Mouse (Mus musculus) heart, adult 2 months (tissue): ENCODE results near the gene Dixdc1. TPM values are rescaled to one million over a fixed set of nuclear protein-coding genes. Genes with fewer than 3 reads are reported as not detected.

Experiments used
- DNase-seq, 2 experiments: peaks; one replicate each; pipeline ENCODE4 v3.0.0; 2021
- H3K27ac ChIP-seq: fragments of 200-600 bp; 2 replicates; pipeline ENCODE4 v1.8.1; 2022
- H3K27me3 ChIP-seq: fragments of 200-500 bp; 2 replicates; pipeline ENCODE4 v1.6.1; 2012; ENCODE audit warnings: mild to moderate bottlenecking, low read length, inconsistent platforms, mixed read lengths; ENCODE audit not compliant: control insufficient read depth, insufficient read depth
- H3K36me3 ChIP-seq: fragments of 200-500 bp; 2 replicates; pipeline ENCODE4 v1.6.1; 2012; ENCODE audit warnings: low read length, inconsistent platforms; ENCODE audit not compliant: control insufficient read depth, insufficient read depth
- H3K4me1 ChIP-seq: fragments of 200-500 bp; 2 replicates; pipeline ENCODE4 v1.6.1; 2011; ENCODE audit warnings: low read length; ENCODE audit not compliant: control insufficient read depth, insufficient read depth
- H3K4me3 ChIP-seq: fragments of 200-600 bp; 2 replicates; pipeline ENCODE4 v1.8.1; 2022
- H3K79me2 ChIP-seq: fragments of 200-500 bp; replicated peaks from 2 replicates; pipeline ENCODE4 v1.6.1; 2012; ENCODE audit warnings: mild to moderate bottlenecking, inconsistent platforms, low read length, moderate library complexity, mixed read lengths; ENCODE audit not compliant: control insufficient read depth, insufficient read depth
- H3K9ac ChIP-seq: fragments of 200-500 bp; 2 replicates; pipeline ENCODE4 v1.6.1; 2012; ENCODE audit warnings: low read depth, mild to moderate bottlenecking, control low read depth, inconsistent platforms, low read length, mixed read lengths
- CTCF ChIP-seq: fragments of 200-600 bp; IDR thresholded peaks from 2 replicates; pipeline ENCODE4 v1.8.1; 2022; ENCODE audit warnings: antibody characterized with exemption, mild to moderate bottlenecking, moderate library complexity
- EP300 ChIP-seq: fragments of 200-500 bp; IDR thresholded peaks from 2 replicates; pipeline ENCODE4 v1.6.1; 2011; ENCODE audit warnings: low read depth, low read length, control low read depth; ENCODE audit not compliant: insufficient read depth
- POLR2A ChIP-seq: fragments of 200-500 bp; IDR thresholded peaks from 2 replicates; pipeline ENCODE4 v1.6.1; 2011; ENCODE audit warnings: mild to moderate bottlenecking, low read depth, low read length, control low read depth; ENCODE audit not compliant: insufficient read depth
- WGBS: fragments of 180-500 bp; shearing (Covaris S2); methylation state at CpG from one replicate; pipeline ENCODE4 v1.1.7; 2018; 5-methylcytosine and 5-hydroxymethylcytosine counted together
- intact Hi-C: fragments of 180-260 bp; cut with DNase I; formaldehyde crosslinking; loops from one replicate; pipeline ENCODE4 v1.15.1; 2025
- polyA plus RNA-seq: library from polyadenylated mRNA; depleted of rRNA; stranded (reverse); fragments of >200 nt; gene quantifications from 2 replicates; pipeline ENCODE4 v1.2.3, GENCODE M21; 2012
- total RNA-seq, 2 experiments: library from RNA; stranded (reverse); gene quantifications; 2 replicates each; pipeline ENCODE4 v1.2.3; 2021

The Dixdc1 gene
- total and polyA plus RNA-seq, 3 experiments: 2.6 to 5.4 (median 3.4) TPM

DNA sequence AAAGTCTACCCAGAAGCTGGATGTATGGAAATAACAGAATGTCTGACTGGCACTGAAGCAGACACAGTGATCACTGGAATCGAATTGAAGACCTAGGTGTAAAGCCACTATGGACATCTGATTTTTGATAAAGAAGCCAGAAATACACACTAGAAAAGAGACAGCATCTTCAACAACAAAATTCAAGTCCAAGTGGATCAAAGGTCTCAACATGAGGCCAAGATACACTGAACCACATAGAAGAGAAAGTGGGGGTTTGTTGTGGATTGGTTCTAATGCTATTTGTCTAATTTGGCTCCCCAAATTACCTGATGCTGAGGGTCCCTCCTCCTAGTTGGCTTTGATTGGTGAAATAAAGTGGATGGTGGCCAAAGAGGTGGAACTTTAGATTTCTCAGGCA, 59.9 kb downstream of the Dixdc1 start:
- DNase-seq: no peak
- Histone ChIP-seq H3K27me3 (no peaks in the 10 kb centered on the region), H3K4me3 (no peak overlapping the region), H3K4me1 (no peaks in the 10 kb centered on the region), H3K9ac (no peak overlapping the region), H3K27ac (no peak overlapping the region), H3K36me3 (no peaks in the 10 kb centered on the region; the same call in 1 of the 2 replicates), H3K79me2 (no peaks in the 10 kb centered on the region)
- WGBS: 54% methylated on average over 1 of the region's 1 CpGs
- TF ChIP-seq EP300 (no peak), CTCF (no peak), POLR2A (no peak)
- intact Hi-C loops: no loop called here

DNA sequence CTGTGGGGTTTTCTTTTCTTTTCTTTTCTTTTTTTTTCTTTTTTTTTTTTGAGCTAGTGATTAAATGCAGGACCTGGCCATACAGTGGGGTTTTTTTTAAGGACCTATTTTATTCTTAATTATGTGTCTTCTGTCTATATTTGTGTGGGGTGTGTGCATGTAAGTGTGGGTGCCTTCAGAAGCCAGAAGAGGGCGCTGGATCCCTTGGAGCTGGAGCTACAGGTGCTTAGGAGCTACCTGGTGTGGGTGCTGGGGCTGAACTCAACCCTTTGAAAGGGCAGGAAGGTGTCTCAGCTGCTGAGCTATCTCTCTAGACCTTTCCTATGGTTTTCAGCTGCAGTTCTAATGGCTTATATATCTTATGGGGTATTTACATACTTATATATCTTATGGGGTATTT, 64.5 kb downstream of the Dixdc1 start:
- H3K4me3 ChIP-seq: no peak overlapping the region
- no peaks in the 10 kb centered on the region for H3K79me2 ChIP-seq
- no peak overlapping the region for H3K27ac ChIP-seq
- TF ChIP-seq CTCF (0 out of 2 replicates have a peak, but pooled peaks have one; percentile 3), EP300 (no peak), POLR2A (no peak)
- DNase-seq: no peak
- no peaks in the 10 kb centered on the region for H3K4me1 ChIP-seq
- no peak overlapping the region for H3K9ac ChIP-seq
- no peaks in the 10 kb centered on the region; the same call in 1 of the 2 replicates for H3K36me3 ChIP-seq
- no peaks in the 10 kb centered on the region for H3K27me3 ChIP-seq
- 27% methylated on average over 1 of the region's 1 CpGs for WGBS
- intact Hi-C loops: loop anchor here (5.0 kb wide), 1 partner anchor 212 kb away; no protein-coding TSS in a partner anchor

- Histone ChIP-seq H3K36me3 (no peaks in the 10 kb centered on the region), H3K27me3 (no peaks in the 10 kb centered on the region), H3K4me1 (no peaks in the 10 kb centered on the region), H3K27ac (no peak overlapping the region), H3K4me3 (no peak overlapping the region), H3K79me2 (no peaks in the 10 kb centered on the region), H3K9ac (no peak overlapping the region)
- TF ChIP-seq EP300 (no peak), CTCF (peak; percentile 87), POLR2A (no peak)
- peak; percentile 50 to 64 for DNase-seq
- 24% methylated on average over 5 of the region's 5 CpGs for WGBS
- intact Hi-C loops: loop anchor here (5.0 kb wide), 1 partner anchor 208 kb away; no protein-coding TSS in a partner anchor
These were observed 68.6 kb downstream of the Dixdc1 start for GRCm38 (mm10) chr9:50670690-50671089.

DNA sequence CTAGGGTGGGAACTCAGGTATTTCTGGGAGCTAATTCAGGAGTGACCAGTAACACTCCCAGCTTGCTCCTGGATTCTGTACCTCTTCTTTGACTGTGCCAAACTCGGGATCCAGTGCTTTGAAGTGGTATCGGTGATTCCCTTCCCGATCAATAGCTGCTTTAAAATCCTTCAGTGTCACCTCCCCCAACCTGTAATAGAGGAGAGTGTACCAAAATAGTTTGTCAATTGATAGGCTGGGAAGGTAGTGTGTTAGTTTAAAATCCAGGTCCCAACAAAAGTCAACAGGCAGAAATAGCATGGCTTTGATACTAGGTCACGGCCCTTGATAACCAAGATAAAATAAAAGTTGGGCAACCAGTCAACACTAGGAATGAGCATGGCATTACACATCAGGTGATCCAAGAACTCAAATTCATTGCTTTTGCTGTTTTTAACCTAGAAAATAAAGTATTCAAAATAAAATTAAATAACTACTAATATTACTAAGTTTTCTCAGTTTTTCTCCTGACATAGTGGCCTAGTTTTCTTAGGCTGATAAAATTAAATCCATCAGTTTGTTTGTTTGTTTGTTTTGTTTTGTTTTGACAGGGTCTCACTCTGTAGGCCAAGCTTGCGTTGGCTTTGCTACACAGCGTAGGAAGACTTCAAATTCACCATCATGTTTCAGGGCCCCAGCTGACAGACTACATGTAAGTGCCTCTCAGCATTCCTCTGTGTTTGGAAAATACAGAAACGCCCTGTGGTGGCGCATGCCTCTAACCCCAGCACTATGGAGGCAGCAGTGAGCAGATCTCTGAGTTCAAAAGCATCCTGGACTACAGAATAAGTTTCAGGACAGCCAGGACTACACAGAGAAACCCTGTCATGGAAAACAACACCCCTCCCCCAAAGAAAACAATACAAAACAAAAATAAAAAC, 71.5 kb downstream of the Dixdc1 start:
- TF ChIP-seq CTCF (no peak), EP300 (no peak), POLR2A (no peak)
- H3K36me3 ChIP-seq: no peaks in the 10 kb centered on the region
- no peaks in the 10 kb centered on the region for H3K79me2 ChIP-seq
- H3K27me3 ChIP-seq: no peaks in the 10 kb centered on the region
- H3K4me3 ChIP-seq: no peak overlapping the region
- H3K9ac ChIP-seq: no peak overlapping the region
- no peaks in the 10 kb centered on the region for H3K4me1 ChIP-seq
- no peak for DNase-seq
- intact Hi-C loops: loop anchor here (10.0 kb wide), 1 partner anchor 143 kb away; the partner anchor contains the start of gene Pts
- WGBS: 68% methylated on average over 8 of the region's 8 CpGs
- H3K27ac ChIP-seq: no peak overlapping the region

GRCm38 (mm10) chr9:50666442-50666841, 72.9 kb downstream of the Dixdc1 start:
- intact Hi-C loops: loop anchor here (10.0 kb wide), 1 partner anchor 142 kb away; the partner anchor contains the start of gene Pts
- no peaks in the 10 kb centered on the region for H3K4me1 ChIP-seq
- H3K36me3 ChIP-seq: no peaks in the 10 kb centered on the region
- TF ChIP-seq EP300 (no peak), POLR2A (no peak), CTCF (no peak)
- H3K9ac ChIP-seq: no peak overlapping the region
- 77% methylated on average over 6 of the region's 6 CpGs for WGBS
- H3K79me2 ChIP-seq: no peaks in the 10 kb centered on the region
- no peak overlapping the region for H3K4me3 ChIP-seq
- no peaks in the 10 kb centered on the region for H3K27me3 ChIP-seq
- DNase-seq: no peak
- H3K27ac ChIP-seq: no peak overlapping the region

- TF ChIP-seq EP300 (no peak), POLR2A (no peak), CTCF (no peak)
- Histone ChIP-seq H3K4me1 (peaks cover 2% of the 10 kb centered on the region), H3K4me3 (no peak overlapping the region), H3K9ac (no peak overlapping the region), H3K27ac (no peak overlapping the region), H3K36me3 (no peaks in the 10 kb centered on the region), H3K27me3 (no peaks in the 10 kb centered on the region), H3K79me2 (no peaks in the 10 kb centered on the region)
- DNase-seq: no peak
- intact Hi-C loops: loop anchor here (10.0 kb wide), 1 partner anchor 140 kb away; the partner anchor contains the start of gene Pts
- WGBS: 66% methylated on average over 5 of the region's 5 CpGs
These were observed 74.5 kb downstream of the Dixdc1 start for GRCm38 (mm10) chr9:50664826-50665225.
